Mouse (Mus musculus) hindbrain, postnatal 0 days (tissue): Measurements from ENCODE around the gene Meioc. TPM values are rescaled to one million over a fixed set of nuclear protein-coding genes. Genes with fewer than 3 reads are reported as not detected.
A peak's percentile ranks its signal among the peaks of the same experiment; 100 is the strongest.

ENCODE experiments used
- ATAC-seq: fragments of 200-750 bp; cut with Nextera tagmentation; 2 replicates; pipeline ENCODE4 v1.8.0; 2017; ENCODE audit warnings: mild to moderate bottlenecking, moderate TSS enrichment, moderate library complexity
- DNase-seq: peaks from one replicate; pipeline ENCODE4 v3.0.0-alpha.2; 2015; ENCODE audit warnings: low spot score
- H3K27ac ChIP-seq: fragments of 300-500 bp; sonication (generic); 2 replicates; pipeline ENCODE4 v1.5.1; 2014; ENCODE audit warnings: mild to moderate bottlenecking
- H3K27me3 ChIP-seq: fragments of 300-500 bp; sonication (generic); 2 replicates; pipeline ENCODE4 v1.6.1; 2014; ENCODE audit warnings: low read length, mixed read lengths; ENCODE audit not compliant: insufficient read depth
- H3K36me3 ChIP-seq: fragments of 300-500 bp; sonication (generic); 2 replicates; pipeline ENCODE4 v1.6.1; 2014; ENCODE audit warnings: low read length, mixed read lengths; ENCODE audit not compliant: insufficient read depth
- H3K4me1 ChIP-seq: fragments of 300-500 bp; sonication (generic); 2 replicates; pipeline ENCODE4 v1.6.1; 2014; ENCODE audit warnings: antibody characterized with exemption, low read length, mixed read lengths; ENCODE audit not compliant: insufficient read depth
- H3K4me2 ChIP-seq: fragments of 300-500 bp; sonication (generic); 2 replicates; pipeline ENCODE4 v1.6.1; 2014; ENCODE audit warnings: low read depth, mild to moderate bottlenecking, low read length, moderate library complexity, mixed read lengths
- H3K4me3 ChIP-seq: fragments of 300-500 bp; sonication (generic); 2 replicates; pipeline ENCODE4 v1.5.1; 2014; ENCODE audit warnings: low read length
- H3K9ac ChIP-seq: fragments of 300-500 bp; sonication (generic); replicated peaks from 2 replicates; pipeline ENCODE4 v1.6.1; 2014; ENCODE audit warnings: mild to moderate bottlenecking, low read length, moderate library complexity, mixed read lengths
- H3K9me3 ChIP-seq: fragments of 300-500 bp; sonication (generic); 2 replicates; pipeline ENCODE4 v1.6.1; 2016; ENCODE audit warnings: low read length, mixed read lengths
- CTCF ChIP-seq: IDR thresholded peaks from 2 replicates; pipeline ENCODE4 v1.5.1; 2016; ENCODE audit warnings: antibody characterized with exemption, control low read depth, low read depth
- WGBS: fragments of 180-500 bp; shearing (Covaris S2); extraction: QIAGEN DNeasy Blood & Tissue Kit; methylation state at CpG from one replicate; pipeline ENCODE4 v1.1.7; 2014; 5-methylcytosine and 5-hydroxymethylcytosine counted together
- polyA plus RNA-seq: library from polyadenylated mRNA; unstranded; fragments of >200 nt; fragmentation: Nextera tagmentation; extraction: Ambion mirVana; gene quantifications from 2 replicates; pipeline ENCODE4 v1.2.1, GENCODE M21; 2015
- total RNA-seq: library from RNA; depleted of rRNA; stranded (reverse); fragments of >200 nt; gene quantifications from 2 replicates; pipeline ENCODE4 v1.2.3, GENCODE M21; 2014

The Meioc gene
- total and polyA plus RNA-seq, 2 experiments from 2014 or later, result 0.24 TPM; not detected in 1

GRCm38 (mm10) chr11:102646226-102646625, 17.3 kb upstream of the Meioc start:
- DNase-seq (no peak), ATAC-seq (no peak)
- no peaks in the 10 kb centered on the region for H3K9me3 ChIP-seq
- 85% methylated on average over 13 of the region's 13 CpGs for WGBS
- H3K36me3 ChIP-seq, result no peaks in the 10 kb centered on the region
- H3K27me3 ChIP-seq, result no peaks in the 10 kb centered on the region
- TF ChIP-seq CTCF, result no peak
- H3K4me2 ChIP-seq, result no peak overlapping the region
- H3K27ac ChIP-seq, result no peak overlapping the region
- no peak overlapping the region for H3K9ac ChIP-seq
- no peak overlapping the region for H3K4me3 ChIP-seq
- no peaks in the 10 kb centered on the region for H3K4me1 ChIP-seq

- no peaks in the 10 kb centered on the region for H3K9me3 ChIP-seq
- H3K4me3 ChIP-seq, result no peak overlapping the region
- H3K4me1 ChIP-seq, result no peaks in the 10 kb centered on the region
- DNase-seq (no peak), ATAC-seq (no peak)
- no peak overlapping the region for H3K9ac ChIP-seq
- no peak overlapping the region for H3K27ac ChIP-seq
- 69% methylated on average over 12 of the region's 12 CpGs for WGBS
- H3K36me3 ChIP-seq, result no peaks in the 10 kb centered on the region
- H3K4me2 ChIP-seq, result no peak overlapping the region
- no peak for TF ChIP-seq CTCF
- H3K27me3 ChIP-seq, result no peaks in the 10 kb centered on the region
These were observed 15.6 kb upstream of the Meioc start for GRCm38 (mm10) chr11:102647885-102648284.

GRCm38 (mm10) chr11:102651381-102651780, 12.1 kb upstream of the Meioc start:
- ATAC-seq, result 0 out of 2 replicates have a peak, but pooled peaks have one; percentile 18
- no peaks in the 10 kb centered on the region for H3K27me3 ChIP-seq
- no peaks in the 10 kb centered on the region for H3K4me1 ChIP-seq
- H3K4me2 ChIP-seq, result no peak overlapping the region
- no peak overlapping the region for H3K9ac ChIP-seq
- peak; percentile 79 for DNase-seq
- WGBS, result 8% methylated on average over 9 of the region's 9 CpGs
- no peak overlapping the region for H3K4me3 ChIP-seq
- no peaks in the 10 kb centered on the region for H3K9me3 ChIP-seq
- H3K36me3 ChIP-seq, result no peaks in the 10 kb centered on the region
- H3K27ac ChIP-seq, result no peak overlapping the region
- TF ChIP-seq CTCF, result peak; percentile 94

GRCm38 (mm10) chr11:102652844-102653243, 10.7 kb upstream of the Meioc start:
- Histone ChIP-seq H3K36me3 (no peaks in the 10 kb centered on the region), H3K27ac (no peak overlapping the region), H3K27me3 (no peaks in the 10 kb centered on the region), H3K4me1 (no peaks in the 10 kb centered on the region), H3K9me3 (no peaks in the 10 kb centered on the region), H3K4me3 (no peak overlapping the region), H3K4me2 (no peak overlapping the region), H3K9ac (no peak overlapping the region)
- WGBS, result 73% methylated on average over 3 of the region's 3 CpGs
- peak; percentile 47 for TF ChIP-seq CTCF
- DNase-seq (peak; percentile 10), ATAC-seq (no peak)

- no peaks in the 10 kb centered on the region for H3K36me3 ChIP-seq
- H3K4me2 ChIP-seq, result no peak overlapping the region
- no peaks in the 10 kb centered on the region for H3K4me1 ChIP-seq
- WGBS, result 76% methylated on average over 8 of the region's 8 CpGs
- no peaks in the 10 kb centered on the region for H3K27me3 ChIP-seq
- TF ChIP-seq CTCF, result no peak
- H3K4me3 ChIP-seq, result no peak overlapping the region
- H3K27ac ChIP-seq, result no peak overlapping the region
- no peaks in the 10 kb centered on the region for H3K9me3 ChIP-seq
- H3K9ac ChIP-seq, result no peak overlapping the region
- DNase-seq, result no peak
- ATAC-seq, result no peak
These were observed 7.6 kb upstream of the Meioc start for GRCm38 (mm10) chr11:102655888-102656287.

GRCm38 (mm10) chr11:102656326-102656926, 7.1 kb upstream of the Meioc start:
- WGBS, result 17% methylated on average over 4 of the region's 4 CpGs
- DNase-seq, result peak; percentile 72
- H3K27me3 ChIP-seq, result no peaks in the 10 kb centered on the region
- no peak overlapping the region for H3K27ac ChIP-seq
- no peak overlapping the region for H3K4me3 ChIP-seq
- no peaks in the 10 kb centered on the region for H3K9me3 ChIP-seq
- H3K36me3 ChIP-seq, result no peaks in the 10 kb centered on the region
- H3K4me2 ChIP-seq, result no peak overlapping the region
- no peak overlapping the region for H3K9ac ChIP-seq
- ATAC-seq, result no peak
- H3K4me1 ChIP-seq, result no peaks in the 10 kb centered on the region
- TF ChIP-seq CTCF, result peak; percentile 73

GRCm38 (mm10) chr11:102656931-102657330, 6.6 kb upstream of the Meioc start:
- TF ChIP-seq CTCF, result no peak
- DNase-seq, result no peak
- Histone ChIP-seq H3K9me3 (no peaks in the 10 kb centered on the region), H3K27ac (no peak overlapping the region), H3K27me3 (no peaks in the 10 kb centered on the region), H3K36me3 (no peaks in the 10 kb centered on the region), H3K4me3 (no peak overlapping the region), H3K9ac (no peak overlapping the region), H3K4me1 (no peaks in the 10 kb centered on the region), H3K4me2 (no peak overlapping the region)
- WGBS, result 68% methylated on average over 6 of the region's 6 CpGs
- ATAC-seq, result no peak
